Mouse (Mus musculus): ENCODE measurements around the gene Trex1.

DNA sequence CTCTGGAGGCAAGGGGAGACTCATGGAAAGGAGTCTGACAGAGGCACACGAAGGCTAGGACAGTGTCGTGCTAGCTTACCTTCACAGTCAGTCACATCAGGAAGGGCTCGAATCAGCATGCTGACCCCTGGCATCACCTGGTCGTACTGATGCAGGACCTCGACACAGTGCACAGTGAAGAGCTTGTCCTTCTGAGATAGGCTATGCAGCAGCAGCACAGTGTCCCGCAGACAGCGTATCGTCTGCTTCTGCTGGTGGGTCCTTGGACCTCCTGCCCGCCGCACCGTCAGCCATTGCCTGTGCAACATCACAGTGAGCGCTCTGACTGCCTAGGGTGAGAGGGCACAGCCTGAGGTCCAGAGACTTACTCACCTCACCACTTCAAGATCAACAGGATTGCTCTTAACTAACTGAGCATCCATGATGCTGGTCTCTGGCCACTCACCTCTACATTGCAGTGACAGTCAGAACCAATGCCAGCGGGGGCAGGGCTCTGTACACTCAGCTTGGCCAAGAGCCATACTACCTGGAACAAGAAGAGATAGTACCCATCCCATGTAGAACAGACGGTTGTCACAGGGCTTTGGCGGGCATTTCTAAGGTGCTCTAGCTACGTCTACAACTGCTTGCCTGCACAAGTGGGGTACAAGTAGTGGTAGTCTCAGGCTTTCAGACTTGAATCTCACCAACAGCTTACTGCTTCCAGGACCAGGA, 807 bp upstream of the Trex1 start:
- TF ChIP-seq CTCF (conservative IDR thresholded peaks at IDR 0.05; ENCODE audit: insufficient read depth, insufficient read length, low read depth, low read length) (no peak), POLR2A (IDR thresholded peaks at IDR 0.05; ENCODE audit: low read depth, low read length) (no peak)

Measured in kidney, adult 2 months (tissue).